Mouse (Mus musculus): ENCODE measurements at regions not wholly inside any gene's neighbourhood (a gene's known extent, or its start where the extent isn't known, plus 50 kb on each side); places are given as distances from the start of the nearest gene placed in this dataset.

DNA sequence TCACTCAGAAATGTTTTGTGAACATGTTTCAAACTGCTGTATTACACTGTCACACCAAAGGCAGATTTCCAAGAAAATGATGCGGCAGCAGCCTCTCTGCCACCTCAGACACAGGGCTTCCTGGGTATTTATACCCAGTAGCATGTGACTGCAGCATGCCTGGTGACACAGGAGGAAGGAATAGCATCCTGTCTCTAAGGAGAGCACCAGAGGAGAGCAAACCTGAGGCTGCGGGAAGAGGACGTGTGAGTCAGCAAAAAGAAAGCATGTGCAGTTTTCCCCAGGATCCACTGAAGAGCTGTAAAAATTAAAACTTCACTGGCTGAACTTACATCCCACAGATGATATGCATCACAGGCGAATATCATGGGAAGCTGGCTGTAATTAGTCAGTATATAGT is 83.2 kb upstream of the Fbxl4 start:
- TF ChIP-seq GATA1 (IDR thresholded peaks at IDR 0.05; ENCODE audit: borderline replicate concordance, low read length) (no peak), FLI1 (IDR thresholded peaks at IDR 0.05; ENCODE audit: low read length) (no peak)
